Mouse (Mus musculus) left cerebral cortex, adult 11 months (tissue): Measurements from ENCODE around the gene Mtx3.

Experiments
- DNase-seq: peaks from one replicate; pipeline ENCODE4 v3.0.0; 2022; ENCODE audit warnings: low spot score

Mtx3 gene

DNA sequence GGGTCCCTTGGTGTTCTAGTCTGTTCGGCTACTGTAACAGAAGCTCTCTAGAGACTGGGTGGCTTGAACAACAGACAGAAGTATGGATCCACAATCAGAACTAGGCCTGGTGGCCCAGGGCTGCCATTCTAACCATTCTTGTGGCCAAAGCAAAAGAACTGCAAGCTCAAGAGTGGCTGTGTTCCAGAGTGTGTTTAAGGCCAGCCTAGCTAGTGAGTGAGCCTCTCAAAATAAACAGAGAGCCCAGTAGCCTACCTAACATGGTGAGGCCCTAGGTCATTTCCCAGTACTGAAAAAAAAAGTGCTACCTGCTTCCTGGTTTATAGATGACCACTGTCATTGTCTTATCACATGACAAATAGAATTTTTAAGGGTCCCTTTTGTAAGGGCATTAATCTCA lies 39.6 kb downstream of the Mtx3 start:
- no peak for DNase-seq

DNA sequence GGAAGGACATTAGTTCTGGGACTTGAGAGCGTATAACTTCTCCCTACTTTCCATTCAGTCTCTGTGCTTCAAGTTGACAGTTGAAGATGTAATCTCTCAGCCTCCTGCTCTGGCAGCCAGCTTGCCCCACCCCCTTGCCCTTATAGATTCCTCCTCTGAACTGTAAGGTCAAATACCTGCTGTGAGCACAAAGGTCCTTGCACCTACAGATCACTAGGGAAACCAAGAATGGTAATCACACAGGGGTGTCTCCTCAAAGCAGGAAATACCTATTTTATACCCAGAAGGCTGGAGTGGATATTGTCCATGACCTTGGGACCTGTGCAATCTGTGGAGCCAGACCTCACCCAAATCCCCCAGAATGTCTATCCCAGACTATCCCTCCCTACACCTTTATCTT lies 40.4 kb downstream of the Mtx3 start:
- no peak for DNase-seq

- no peak for DNase-seq
These were observed 54.5 kb downstream of the Mtx3 start for GRCm38 (mm10) chr13:92899087-92899486.

GRCm38 (mm10) chr13:92903291-92903690 lies 58.7 kb downstream of the Mtx3 start:
- DNase-seq: no peak

GRCm38 (mm10) chr13:92905944-92906343 lies 61.4 kb downstream of the Mtx3 start:
- no peak for DNase-seq

DNA sequence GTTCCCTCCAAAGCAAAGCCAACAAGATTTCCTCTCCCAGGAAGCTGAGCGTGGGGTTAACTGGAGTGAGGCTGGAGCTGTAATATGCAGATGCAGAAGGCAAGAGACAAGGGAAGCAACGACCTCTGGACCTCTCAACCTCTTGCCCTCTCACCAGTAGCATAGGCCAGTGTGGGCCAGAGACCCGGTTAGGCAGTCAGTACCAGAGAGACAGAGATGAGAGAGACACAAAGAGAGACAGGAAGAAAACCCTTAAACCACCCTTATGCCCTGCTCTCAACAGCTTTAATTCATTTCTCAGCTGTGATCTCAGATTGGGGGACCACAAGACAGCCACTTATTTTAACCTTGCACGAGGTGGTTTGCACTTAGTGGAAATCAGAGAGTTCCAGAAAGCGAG lies 62.8 kb downstream of the Mtx3 start:
- no peak for DNase-seq
